Mouse (Mus musculus): ENCODE measurements around the gene Trip12.

GRCm38 (mm10) chr1:84840018-84840664 is at the start of gene Trip12:
- TF ChIP-seq CTCF (IDR thresholded peaks at IDR 0.05; ENCODE audit: borderline replicate concordance, extremely low read depth, insufficient read depth, insufficient read length) (no peak), POLR2A (IDR thresholded peaks at IDR 0.05; ENCODE audit: borderline replicate concordance, extremely low read depth, insufficient read depth, insufficient read length, poor library complexity, severe bottlenecking) (no peak)
